Mouse (Mus musculus): ENCODE data around the gene Ppp2r5d. TPM values are rescaled to one million over a fixed set of nuclear protein-coding genes. Genes with fewer than 3 reads are reported as not detected.
A peak's percentile ranks its signal among the peaks of the same experiment; 100 is the strongest.

The Ppp2r5d gene
- polyA plus RNA-seq, 1 experiment from 2014 or later, result 56.1 TPM

- Histone ChIP-seq H3K36me3 (ENCODE audit: control insufficient read depth, insufficient read depth) (peaks cover 3% of the 10 kb centered on the region; the same call in 1 of the 2 replicates), H3K27me3 (ENCODE audit: control insufficient read depth, insufficient read depth, low read length) (peaks cover 10% of the 10 kb centered on the region; the same call in 1 of the 2 replicates), H3K9me3 (replicated peaks; ENCODE audit: control insufficient read depth, low read length) (no peaks in the 10 kb centered on the region), H3K9ac (ENCODE audit: low read length) (no peak overlapping the region), H3K4me2 (ENCODE audit: low read depth, low read length) (no peak overlapping the region), H3K4me3 (ENCODE audit: low read length) (no peak overlapping the region), H3K27ac (ENCODE audit: low read length) (no peak overlapping the region), H3K4me1 (ENCODE audit: control insufficient read depth, insufficient read depth, low read length) (peaks cover 9% of the 10 kb centered on the region)
- no peak for ATAC-seq (replicated peaks; ENCODE audit: extremely low read depth, insufficient read depth, low FRiP score)
- 88% methylated on average over 26 of the region's 26 CpGs for WGBS
Observed at GRCm38 (mm10) chr17:46725731-46726645, 21.1 kb upstream of the Ppp2r5d start.

- H3K27me3 ChIP-seq (ENCODE audit: control insufficient read depth, insufficient read depth, low read length), result peaks cover 10% of the 10 kb centered on the region; the same call in 1 of the 2 replicates
- H3K4me2 ChIP-seq (ENCODE audit: low read depth, low read length), result no peak overlapping the region
- peak; percentile 49 for ATAC-seq (replicated peaks; ENCODE audit: extremely low read depth, insufficient read depth, low FRiP score)
- H3K4me1 ChIP-seq (ENCODE audit: control insufficient read depth, insufficient read depth, low read length), result peaks cover 9% of the 10 kb centered on the region
- H3K9ac ChIP-seq (ENCODE audit: low read length), result no peak overlapping the region
- H3K4me3 ChIP-seq (ENCODE audit: low read length), result no peak overlapping the region
- H3K27ac ChIP-seq (ENCODE audit: low read length), result no peak overlapping the region
- peaks cover 3% of the 10 kb centered on the region; the same call in 1 of the 2 replicates for H3K36me3 ChIP-seq (ENCODE audit: control insufficient read depth, insufficient read depth)
- WGBS, result 58% methylated on average over 9 of the region's 9 CpGs
- H3K9me3 ChIP-seq (replicated peaks; ENCODE audit: control insufficient read depth, low read length), result no peaks in the 10 kb centered on the region
Observed at GRCm38 (mm10) chr17:46725273-46725672, 20.4 kb upstream of the Ppp2r5d start.

- ATAC-seq (replicated peaks; ENCODE audit: extremely low read depth, insufficient read depth, low FRiP score), result no peak
- WGBS, result 83% methylated on average over 14 of the region's 20 CpGs
- no peak overlapping the region for H3K27ac ChIP-seq (ENCODE audit: low read length)
- H3K36me3 ChIP-seq (ENCODE audit: control insufficient read depth, insufficient read depth), result peaks cover 3% of the 10 kb centered on the region; the same call in 1 of the 2 replicates
- H3K4me3 ChIP-seq (ENCODE audit: low read length), result no peak overlapping the region
- H3K4me1 ChIP-seq (ENCODE audit: control insufficient read depth, insufficient read depth, low read length), result peaks cover 9% of the 10 kb centered on the region
- H3K9ac ChIP-seq (ENCODE audit: low read length), result no peak overlapping the region
- H3K9me3 ChIP-seq (replicated peaks; ENCODE audit: control insufficient read depth, low read length), result no peaks in the 10 kb centered on the region
- no peak overlapping the region for H3K4me2 ChIP-seq (ENCODE audit: low read depth, low read length)
- H3K27me3 ChIP-seq (ENCODE audit: control insufficient read depth, insufficient read depth, low read length), result peaks cover 7% of the 10 kb centered on the region; the same call in 1 of the 2 replicates
Observed at GRCm38 (mm10) chr17:46724477-46725084, 19.7 kb upstream of the Ppp2r5d start.

- H3K36me3 ChIP-seq (ENCODE audit: control insufficient read depth, insufficient read depth), result peaks cover 5% of the 10 kb centered on the region; the same call in 1 of the 2 replicates
Observed at GRCm38 (mm10) chr17:46721077-46721476, 16.2 kb upstream of the Ppp2r5d start.

GRCm38 (mm10) chr17:46714756-46715481 is 10.0 kb upstream of the Ppp2r5d start:
- Histone ChIP-seq H3K9ac (ENCODE audit: low read length) (no peak overlapping the region), H3K4me3 (ENCODE audit: low read length) (no peak overlapping the region), H3K27ac (ENCODE audit: low read length) (no peak overlapping the region), H3K4me2 (ENCODE audit: low read depth, low read length) (no peak overlapping the region), H3K27me3 (ENCODE audit: control insufficient read depth, insufficient read depth, low read length) (no peaks in the 10 kb centered on the region), H3K9me3 (replicated peaks; ENCODE audit: control insufficient read depth, low read length) (no peaks in the 10 kb centered on the region), H3K4me1 (ENCODE audit: control insufficient read depth, insufficient read depth, low read length) (peaks cover 12% of the 10 kb centered on the region), H3K36me3 (ENCODE audit: control insufficient read depth, insufficient read depth) (peaks cover 16% of the 10 kb centered on the region)
- WGBS, result 90% methylated on average over 11 of the region's 11 CpGs
- no peak for ATAC-seq (replicated peaks; ENCODE audit: extremely low read depth, insufficient read depth, low FRiP score)

More at GRCm38 (mm10) chr17:46721077-46721476, 16.2 kb upstream of the Ppp2r5d start:
- H3K9me3 ChIP-seq (replicated peaks; ENCODE audit: control insufficient read depth, low read length), result no peaks in the 10 kb centered on the region
- H3K27me3 ChIP-seq (ENCODE audit: control insufficient read depth, insufficient read depth, low read length), result no peaks in the 10 kb centered on the region
- no peak overlapping the region for H3K9ac ChIP-seq (ENCODE audit: low read length)
- H3K4me3 ChIP-seq (ENCODE audit: low read length), result no peak overlapping the region
- no peak overlapping the region for H3K4me2 ChIP-seq (ENCODE audit: low read depth, low read length)
- no peak for ATAC-seq (replicated peaks; ENCODE audit: extremely low read depth, insufficient read depth, low FRiP score)
- WGBS, result 83% methylated on average over 7 of the region's 7 CpGs
- no peaks in the 10 kb centered on the region for H3K4me1 ChIP-seq (ENCODE audit: control insufficient read depth, insufficient read depth, low read length)
- no peak overlapping the region for H3K27ac ChIP-seq (ENCODE audit: low read length)

- no peak for ATAC-seq (replicated peaks; ENCODE audit: extremely low read depth, insufficient read depth, low FRiP score)
- no peaks in the 10 kb centered on the region for H3K9me3 ChIP-seq (replicated peaks; ENCODE audit: control insufficient read depth, low read length)
- H3K4me2 ChIP-seq (ENCODE audit: low read depth, low read length), result no peak overlapping the region
- no peaks in the 10 kb centered on the region for H3K27me3 ChIP-seq (ENCODE audit: control insufficient read depth, insufficient read depth, low read length)
- H3K4me1 ChIP-seq (ENCODE audit: control insufficient read depth, insufficient read depth, low read length), result peaks cover 12% of the 10 kb centered on the region
- WGBS, result 90% methylated on average over 9 of the region's 9 CpGs
- H3K9ac ChIP-seq (ENCODE audit: low read length), result no peak overlapping the region
- no peak overlapping the region for H3K4me3 ChIP-seq (ENCODE audit: low read length)
- peaks cover 16% of the 10 kb centered on the region for H3K36me3 ChIP-seq (ENCODE audit: control insufficient read depth, insufficient read depth)
- H3K27ac ChIP-seq (ENCODE audit: low read length), result no peak overlapping the region
Observed at GRCm38 (mm10) chr17:46713849-46714248, 8.9 kb upstream of the Ppp2r5d start.

GRCm38 (mm10) chr17:46712442-46712841 is 7.5 kb upstream of the Ppp2r5d start:
- H3K4me2 ChIP-seq (ENCODE audit: low read depth, low read length), result peak overlapping the region; percentile 95
- no peak overlapping the region; the same call in 1 of the 2 replicates for H3K27ac ChIP-seq (ENCODE audit: low read length)
- 52% methylated on average over 7 of the region's 7 CpGs for WGBS
- peak overlapping the region; percentile 94 for H3K4me3 ChIP-seq (ENCODE audit: low read length)
- peaks cover 16% of the 10 kb centered on the region for H3K36me3 ChIP-seq (ENCODE audit: control insufficient read depth, insufficient read depth)
- no peaks in the 10 kb centered on the region for H3K9me3 ChIP-seq (replicated peaks; ENCODE audit: control insufficient read depth, low read length)
- ATAC-seq (replicated peaks; ENCODE audit: extremely low read depth, insufficient read depth, low FRiP score), result no peak
- H3K27me3 ChIP-seq (ENCODE audit: control insufficient read depth, insufficient read depth, low read length), result no peaks in the 10 kb centered on the region
- H3K4me1 ChIP-seq (ENCODE audit: control insufficient read depth, insufficient read depth, low read length), result peaks cover 12% of the 10 kb centered on the region
- H3K9ac ChIP-seq (ENCODE audit: low read length), result peak overlapping the region; percentile 92

GRCm38 (mm10) chr17:46711612-46712271 is 6.8 kb upstream of the Ppp2r5d start:
- Histone ChIP-seq H3K36me3 (ENCODE audit: control insufficient read depth, insufficient read depth) (peaks cover 14% of the 10 kb centered on the region), H3K27me3 (ENCODE audit: control insufficient read depth, insufficient read depth, low read length) (no peaks in the 10 kb centered on the region), H3K27ac (ENCODE audit: low read length) (peak overlapping the region; percentile 81), H3K4me1 (ENCODE audit: control insufficient read depth, insufficient read depth, low read length) (peaks cover 12% of the 10 kb centered on the region), H3K9me3 (replicated peaks; ENCODE audit: control insufficient read depth, low read length) (no peaks in the 10 kb centered on the region), H3K4me2 (ENCODE audit: low read depth, low read length) (peak overlapping the region; percentile 95), H3K9ac (ENCODE audit: low read length) (peak overlapping the region; percentile 92), H3K4me3 (ENCODE audit: low read length) (peak overlapping the region; percentile 94)
- ATAC-seq (replicated peaks; ENCODE audit: extremely low read depth, insufficient read depth, low FRiP score), result peak; percentile 46; the same call in 1 of the 2 replicates
- under 1% methylated on average over 76 of the region's 76 CpGs for WGBS
